Mouse (Mus musculus) E14TG2a.4 (cell line): ENCODE results near the gene Unc13c.

Experiments used
- CTCF ChIP-seq: conservative IDR thresholded peaks from 2 replicates; pipeline ENCODE4 v1.5.1; 2014; ENCODE audit warnings: low read length
- NANOG ChIP-seq: IDR thresholded peaks from 2 replicates; pipeline ENCODE4 v1.6.1; 2014; ENCODE audit warnings: borderline replicate concordance, low read length, mixed read lengths
- POU5F1 ChIP-seq: IDR thresholded peaks from 2 replicates; pipeline ENCODE4 v1.6.1; 2014; ENCODE audit warnings: low read length, borderline replicate concordance

DNA sequence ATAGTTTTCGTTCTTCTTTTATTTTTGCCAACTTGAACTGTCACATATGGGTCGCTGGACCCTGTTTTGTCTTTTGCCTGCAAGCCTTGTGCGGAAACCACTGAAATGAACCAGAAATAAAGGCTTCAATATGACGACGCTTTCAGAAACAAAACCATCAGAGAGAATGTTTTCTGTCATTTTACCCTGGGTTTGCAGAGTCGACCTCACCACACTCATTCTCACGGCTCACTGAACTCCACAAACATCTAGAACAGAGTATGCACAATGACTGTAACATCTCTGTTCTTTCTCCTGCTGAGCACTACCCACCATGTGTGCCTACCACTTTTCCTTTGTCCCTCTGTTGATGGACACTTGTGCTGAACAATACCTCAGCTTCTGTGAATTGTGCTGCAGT is 234.3 kb downstream of the Unc13c start:
- no peak for TF ChIP-seq CTCF
- TF ChIP-seq NANOG, result no peak
- no peak for TF ChIP-seq POU5F1
